In the genomic region with DNA sequence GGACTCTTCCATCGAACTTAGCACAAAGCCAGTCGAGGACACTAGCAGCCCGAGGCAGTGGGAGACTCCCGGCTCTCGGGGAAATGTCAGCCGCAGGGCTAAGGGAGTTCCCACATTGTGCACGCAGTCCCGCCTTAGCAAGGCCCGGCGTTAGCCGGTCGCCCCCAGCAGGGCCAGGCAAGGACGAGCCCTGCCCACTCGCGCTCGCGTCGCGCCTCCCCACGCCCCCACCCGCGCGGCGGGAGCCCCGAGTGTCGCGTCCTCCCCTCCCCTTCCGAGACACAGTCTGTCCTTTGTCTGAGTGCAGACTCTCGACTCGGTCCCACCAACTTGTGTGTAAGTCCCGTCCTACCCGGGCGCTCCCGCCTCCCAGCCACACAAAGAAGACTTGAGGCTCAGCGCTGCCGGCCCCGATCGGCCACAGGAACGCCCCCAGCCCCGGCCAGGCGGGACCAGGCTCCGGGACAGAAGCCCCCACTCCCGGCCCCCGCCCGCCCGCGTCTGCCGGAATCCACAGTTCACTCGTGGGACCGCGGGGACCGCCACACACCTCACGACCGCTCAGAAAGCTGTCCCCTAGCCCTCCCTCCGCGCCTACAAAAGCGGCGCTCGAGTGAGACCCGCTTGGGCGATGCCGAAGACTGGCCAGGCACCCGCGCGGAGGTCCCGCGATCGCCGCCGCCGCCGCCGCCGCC, we compare ENCODE assay signal across 8 mouse cellular contexts. TPM values are rescaled to one million over a fixed set of nuclear protein-coding genes. Genes with fewer than 3 reads are reported as not detected.
DNase-seq lines count a peak whose midpoint lies in the region; ATAC-seq lines count a peak whose summit lies in the region.

No protein-coding gene starts in this region.

- peak overlapping the region; percentile 99 for H3K9ac ChIP-seq in intestine, embryonic 16.5 days (ENCODE audit: low read depth, low read length)

- no peaks in the 10 kb centered on the region for H3K27me3 ChIP-seq in intestine, embryonic 16.5 days (replicated peaks; ENCODE audit: control insufficient read depth, insufficient read depth, low read length)
- H3K27me3 ChIP-seq in midbrain, embryonic 10.5 days (ENCODE audit: low read depth, poor library complexity, severe bottlenecking) = no peaks in the 10 kb centered on the region

- H3K27ac ChIP-seq in intestine, embryonic 16.5 days (ENCODE audit: low read length) = peak overlapping the region; percentile 98
- peak overlapping the region; percentile 98 for H3K27ac ChIP-seq in midbrain, embryonic 10.5 days (replicated peaks)

- no peaks in the 10 kb centered on the region for H3K9me3 ChIP-seq in intestine, embryonic 16.5 days (ENCODE audit: control insufficient read depth, low read length)
- H3K9me3 ChIP-seq in midbrain, embryonic 10.5 days (replicated peaks) = no peaks in the 10 kb centered on the region

- ATAC-seq in intestine, embryonic 16.5 days = peak; percentile 67

- DNase-seq in adrenal gland, adult 18-20 months (ENCODE audit: low spot score in 2 of 2) = peak; percentile 67 to 73
- DNase-seq in embryo, embryonic 11 days = peak; percentile 84
- peak; percentile 60 for DNase-seq in gastrocnemius, postnatal 25 days
- DNase-seq in left cerebral cortex, postnatal 36 days (ENCODE audit: low spot score in 2 of 2) = peak; percentile 62 to 69
- peak; percentile 83 for DNase-seq in midbrain, embryonic 10.5 days (ENCODE audit: low spot score)
- DNase-seq in right cerebral cortex, postnatal 4 days = peak; percentile 63
- peak; percentile 87 for DNase-seq in yolk sac, embryonic 10.5 days (ENCODE audit: low spot score)

- intact Hi-C loops in left cerebral cortex, postnatal 36 days (cut with DNase I) = loop anchor here (10.0 kb wide), 1 partner anchor 139 kb away; a partner anchor contains a TSS

- WGBS in intestine, embryonic 16.5 days = under 1% methylated on average over 72 of the region's 74 CpGs
- whole genome bisulfite sequencing in midbrain, embryonic 10.5 days = under 1% methylated on average over 73 of the region's 74 CpGs

- H3K4me1 ChIP-seq in intestine, embryonic 16.5 days (ENCODE audit: control insufficient read depth, insufficient read depth, low read length) = 0 out of 2 replicates have a peak, but pooled peaks cover 3% of the 10 kb centered on the region
- H3K4me1 ChIP-seq in midbrain, embryonic 10.5 days = peaks cover 46% of the 10 kb centered on the region

- H3K36me3 ChIP-seq in intestine, embryonic 16.5 days (ENCODE audit: control insufficient read depth, insufficient read depth, low read length) = no peaks in the 10 kb centered on the region
- no peaks in the 10 kb centered on the region for H3K36me3 ChIP-seq in midbrain, embryonic 10.5 days

- peak overlapping the region; percentile 98 for H3K4me3 ChIP-seq in intestine, embryonic 16.5 days (ENCODE audit: low read length)
- H3K4me3 ChIP-seq in midbrain, embryonic 10.5 days = peak overlapping the region; percentile 80

- H3K4me2 ChIP-seq in intestine, embryonic 16.5 days (ENCODE audit: low read depth, low read length) = peak overlapping the region; percentile 75

RNA-seq across cellular contexts. Expression of a gene that starts 0.9 kb away (rescaled TPM):
- 1 to 10 TPM; 7.8 to 9.5 TPM for total RNA-seq in adrenal gland, adult 18-20 months (2021)
- total RNA-seq in gastrocnemius, postnatal 25 days (2021) = 1 to 10 TPM; 6.7 to 7.5 TPM
- 50.0 and 54.6 TPM in 2 replicates for polyA plus RNA-seq in intestine, embryonic 16.5 days (2015; fragmentation: Nextera tagmentation; extraction: Ambion mirVana)
- 10 to 100 TPM; 12.8 to 13.7 TPM for total RNA-seq in left cerebral cortex, postnatal 36 days (2021)
- 175 and 184 TPM in 2 replicates for polyA plus RNA-seq in midbrain, embryonic 10.5 days (2016; fragmentation: Nextera tagmentation; extraction: Ambion mirVana)

Comparison
In these comparisons a context has a peak if more than half of its experiments do, and no peak if none do; other contexts are left out.
1. Peak in every context shown above with its lines: DNase-seq, ATAC-seq, H3K4me3 ChIP-seq and H3K27ac ChIP-seq.